Mouse (Mus musculus): ENCODE measurements at regions not wholly inside any gene's neighbourhood (a gene's known extent, or its start where the extent isn't known, plus 50 kb on each side); places are given as distances from the start of the nearest gene placed in this dataset.

DNA sequence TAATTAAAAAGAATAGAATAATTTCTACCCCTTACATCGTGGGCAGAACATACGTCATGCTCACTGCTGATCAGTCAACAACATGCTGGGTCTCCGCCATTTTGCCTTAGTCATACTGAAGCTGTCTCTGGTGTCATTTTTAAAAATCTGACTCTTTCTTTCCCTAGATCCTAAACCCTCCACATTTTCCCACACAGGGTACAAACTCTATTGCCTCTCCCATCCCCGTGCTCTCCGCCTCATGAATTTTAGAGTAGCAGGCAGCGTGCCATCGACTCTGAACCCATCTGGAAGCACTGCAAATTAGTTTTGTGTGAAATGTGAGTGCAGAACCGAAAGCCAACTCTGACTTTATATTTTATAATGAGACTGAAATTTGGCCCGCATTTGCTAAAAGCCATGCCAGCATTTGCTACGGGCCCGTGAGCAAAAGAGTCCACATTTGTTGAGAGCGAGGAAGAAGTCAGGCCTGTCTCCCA, 518.5 kb upstream of the Tbl1xr1 start:
- Histone ChIP-seq H3K4me3 (ENCODE audit: extremely low read depth, insufficient read depth, insufficient read length) (no peak overlapping the region), H3K27ac (ENCODE audit: insufficient read depth, low read length) (no peak overlapping the region), H3K27me3 (ENCODE audit: control insufficient read depth, insufficient read depth, low read length) (no peaks in the 10 kb centered on the region), H3K4me1 (ENCODE audit: control insufficient read depth, insufficient read depth, insufficient read length) (no peaks in the 10 kb centered on the region), H3K36me3 (ENCODE audit: control insufficient read depth, insufficient read depth, low read length) (no peaks in the 10 kb centered on the region)
- no peak for DNase-seq (ENCODE audit: low read depth in 1 of 2, low spot score in 2 of 2)
- WGBS, result 91% methylated on average over 12 of the region's 12 CpGs
- TF ChIP-seq POLR2A (IDR thresholded peaks at IDR 0.05; ENCODE audit: low read depth, low read length), result no peak
- no peak for TF ChIP-seq CTCF (IDR thresholded peaks at IDR 0.05; ENCODE audit: extremely low read depth, insufficient read depth, insufficient read length, insufficient replicate concordance)

- H3K36me3 ChIP-seq (ENCODE audit: control insufficient read depth, insufficient read depth, low read length), result no peaks in the 10 kb centered on the region
- TF ChIP-seq POLR2A (IDR thresholded peaks at IDR 0.05; ENCODE audit: low read depth, low read length) (no peak), CTCF (IDR thresholded peaks at IDR 0.05; ENCODE audit: extremely low read depth, insufficient read depth, insufficient read length, insufficient replicate concordance) (no peak)
- no peaks in the 10 kb centered on the region for H3K4me1 ChIP-seq (ENCODE audit: control insufficient read depth, insufficient read depth, insufficient read length)
- WGBS, result 89% methylated on average over 2 of the region's 2 CpGs
- DNase-seq (ENCODE audit: low read depth in 1 of 2, low spot score in 2 of 2), result no peak
- no peak overlapping the region for H3K27ac ChIP-seq (ENCODE audit: insufficient read depth, low read length)
- no peaks in the 10 kb centered on the region for H3K27me3 ChIP-seq (ENCODE audit: control insufficient read depth, insufficient read depth, low read length)
- H3K4me3 ChIP-seq (ENCODE audit: extremely low read depth, insufficient read depth, insufficient read length), result no peak overlapping the region
Measured at GRCm38 (mm10) chr3:21562771-21563312, 513.6 kb upstream of the Tbl1xr1 start.

GRCm38 (mm10) chr3:21563454-21563853, 513.0 kb upstream of the Tbl1xr1 start:
- H3K27ac ChIP-seq (ENCODE audit: insufficient read depth, low read length), result no peak overlapping the region
- DNase-seq (ENCODE audit: low read depth in 1 of 2, low spot score in 2 of 2), result no peak
- WGBS, result 82% methylated on average over 3 of the region's 3 CpGs
- no peaks in the 10 kb centered on the region for H3K4me1 ChIP-seq (ENCODE audit: control insufficient read depth, insufficient read depth, insufficient read length)
- H3K36me3 ChIP-seq (ENCODE audit: control insufficient read depth, insufficient read depth, low read length), result no peaks in the 10 kb centered on the region
- no peaks in the 10 kb centered on the region for H3K27me3 ChIP-seq (ENCODE audit: control insufficient read depth, insufficient read depth, low read length)
- H3K4me3 ChIP-seq (ENCODE audit: extremely low read depth, insufficient read depth, insufficient read length), result no peak overlapping the region
- TF ChIP-seq POLR2A (IDR thresholded peaks at IDR 0.05; ENCODE audit: low read depth, low read length) (no peak), CTCF (IDR thresholded peaks at IDR 0.05; ENCODE audit: extremely low read depth, insufficient read depth, insufficient read length, insufficient replicate concordance) (no peak)

DNA sequence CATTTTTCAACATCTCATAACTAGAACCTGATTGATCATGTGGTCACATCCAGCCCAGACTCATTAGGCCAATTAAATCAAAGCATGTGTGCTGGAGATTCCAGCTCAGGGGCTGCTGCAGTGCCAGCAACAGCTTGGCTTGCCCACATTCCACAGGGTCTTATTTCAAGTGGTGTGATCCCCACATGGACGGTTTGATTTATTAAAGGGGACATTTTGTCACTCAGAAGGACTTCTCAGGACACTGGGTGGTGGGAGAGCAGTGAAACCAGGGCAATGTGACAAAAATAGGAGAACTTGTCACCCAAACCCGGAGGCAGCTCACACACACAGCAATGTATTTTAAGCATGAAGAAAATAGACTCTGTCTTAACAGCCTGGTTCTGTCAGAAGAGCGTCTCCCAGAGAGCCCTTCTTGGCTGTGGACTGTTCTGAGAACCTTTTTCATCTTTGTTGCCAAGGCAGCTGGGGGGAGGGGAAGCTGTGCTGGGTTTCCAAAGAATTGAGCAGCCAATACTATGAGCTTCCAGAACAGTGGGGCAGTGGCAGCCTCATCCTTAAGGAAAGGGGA, 512.2 kb upstream of the Tbl1xr1 start:
- WGBS, result 59% methylated on average over 3 of the region's 3 CpGs
- Histone ChIP-seq H3K27ac (ENCODE audit: insufficient read depth, low read length) (no peak overlapping the region), H3K4me1 (ENCODE audit: control insufficient read depth, insufficient read depth, insufficient read length) (no peaks in the 10 kb centered on the region), H3K4me3 (ENCODE audit: extremely low read depth, insufficient read depth, insufficient read length) (no peak overlapping the region), H3K27me3 (ENCODE audit: control insufficient read depth, insufficient read depth, low read length) (no peaks in the 10 kb centered on the region), H3K36me3 (ENCODE audit: control insufficient read depth, insufficient read depth, low read length) (no peaks in the 10 kb centered on the region)
- TF ChIP-seq POLR2A (IDR thresholded peaks at IDR 0.05; ENCODE audit: low read depth, low read length) (no peak), CTCF (IDR thresholded peaks at IDR 0.05; ENCODE audit: extremely low read depth, insufficient read depth, insufficient read length, insufficient replicate concordance) (no peak)
- DNase-seq (ENCODE audit: low read depth in 1 of 2, low spot score in 2 of 2), result no peak

- Histone ChIP-seq H3K27ac (ENCODE audit: insufficient read depth, low read length) (no peak overlapping the region), H3K4me3 (ENCODE audit: extremely low read depth, insufficient read depth, insufficient read length) (no peak overlapping the region), H3K27me3 (ENCODE audit: control insufficient read depth, insufficient read depth, low read length) (no peaks in the 10 kb centered on the region), H3K4me1 (ENCODE audit: control insufficient read depth, insufficient read depth, insufficient read length) (no peaks in the 10 kb centered on the region), H3K36me3 (ENCODE audit: control insufficient read depth, insufficient read depth, low read length) (no peaks in the 10 kb centered on the region)
- no peak for DNase-seq (ENCODE audit: low read depth in 1 of 2, low spot score in 2 of 2)
- 80% methylated on average over 4 of the region's 4 CpGs for WGBS
- TF ChIP-seq CTCF (IDR thresholded peaks at IDR 0.05; ENCODE audit: extremely low read depth, insufficient read depth, insufficient read length, insufficient replicate concordance), result no peak
- no peak for TF ChIP-seq POLR2A (IDR thresholded peaks at IDR 0.05; ENCODE audit: low read depth, low read length)
Measured at GRCm38 (mm10) chr3:21564847-21565485, 511.5 kb upstream of the Tbl1xr1 start.

DNA sequence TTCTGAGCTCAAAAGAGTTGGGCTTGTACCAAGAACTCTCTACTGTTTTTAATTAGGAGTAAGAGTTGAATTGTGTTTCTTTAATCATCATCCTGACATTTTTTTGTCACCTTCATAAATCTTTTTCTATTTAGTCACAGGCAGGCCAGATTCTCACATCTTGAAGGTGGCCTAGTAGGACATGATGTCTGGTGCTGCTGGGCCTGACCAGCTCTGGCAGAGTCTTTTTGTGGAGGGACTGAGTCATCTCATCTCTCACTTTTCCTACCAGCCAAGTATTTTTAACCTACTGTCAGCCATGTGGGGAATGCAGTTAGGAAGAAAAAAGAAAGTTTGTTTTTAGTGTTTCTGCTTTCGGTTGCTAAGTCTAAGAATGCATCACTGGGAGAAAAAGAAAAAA, 506.7 kb upstream of the Tbl1xr1 start:
- no peaks in the 10 kb centered on the region for H3K27me3 ChIP-seq (ENCODE audit: control insufficient read depth, insufficient read depth, low read length)
- no peak overlapping the region for H3K27ac ChIP-seq (ENCODE audit: insufficient read depth, low read length)
- WGBS, result 86% methylated on average over 1 of the region's 1 CpGs
- DNase-seq (ENCODE audit: low read depth in 1 of 2, low spot score in 2 of 2), result no peak
- TF ChIP-seq POLR2A (IDR thresholded peaks at IDR 0.05; ENCODE audit: low read depth, low read length) (no peak), CTCF (IDR thresholded peaks at IDR 0.05; ENCODE audit: extremely low read depth, insufficient read depth, insufficient read length, insufficient replicate concordance) (no peak)
- no peaks in the 10 kb centered on the region for H3K4me1 ChIP-seq (ENCODE audit: control insufficient read depth, insufficient read depth, insufficient read length)
- no peak overlapping the region for H3K4me3 ChIP-seq (ENCODE audit: extremely low read depth, insufficient read depth, insufficient read length)
- H3K36me3 ChIP-seq (ENCODE audit: control insufficient read depth, insufficient read depth, low read length), result no peaks in the 10 kb centered on the region

GRCm38 (mm10) chr3:21578635-21579034, 497.8 kb upstream of the Tbl1xr1 start:
- H3K27me3 ChIP-seq (ENCODE audit: control insufficient read depth, insufficient read depth, low read length), result no peaks in the 10 kb centered on the region
- TF ChIP-seq CTCF (IDR thresholded peaks at IDR 0.05; ENCODE audit: extremely low read depth, insufficient read depth, insufficient read length, insufficient replicate concordance) (no peak), POLR2A (IDR thresholded peaks at IDR 0.05; ENCODE audit: low read depth, low read length) (no peak)
- H3K4me3 ChIP-seq (ENCODE audit: extremely low read depth, insufficient read depth, insufficient read length), result no peak overlapping the region
- H3K27ac ChIP-seq (ENCODE audit: insufficient read depth, low read length), result no peak overlapping the region
- H3K36me3 ChIP-seq (ENCODE audit: control insufficient read depth, insufficient read depth, low read length), result no peaks in the 10 kb centered on the region
- H3K4me1 ChIP-seq (ENCODE audit: control insufficient read depth, insufficient read depth, insufficient read length), result no peaks in the 10 kb centered on the region
- DNase-seq (ENCODE audit: low read depth in 1 of 2, low spot score in 2 of 2), result no peak
- 92% methylated on average over 3 of the region's 3 CpGs for WGBS

All from spleen, adult 2 months (tissue).